Mouse (Mus musculus) testis, adult 2 months (tissue): ENCODE data around the gene Aoc2. TPM values are rescaled to one million over a fixed set of nuclear protein-coding genes. Genes with fewer than 3 reads are reported as not detected.
"Not testable (repeated sequence)": the region's sequence is repeated elsewhere in the genome, so short reads cannot be mapped to it uniquely, and the experiment has no call there.

Experiments
- H3K27ac ChIP-seq: fragments of 200-500 bp; 2 replicates; pipeline ENCODE4 v1.5.1; 2012; ENCODE audit warnings: low read depth, low read length; ENCODE audit not compliant: control insufficient read depth, insufficient read depth
- H3K27me3 ChIP-seq: fragments of 200-500 bp; 2 replicates; pipeline ENCODE4 v1.6.1; 2012; ENCODE audit warnings: mild to moderate bottlenecking, low read length, moderate library complexity; ENCODE audit not compliant: control insufficient read depth, insufficient read depth
- H3K36me3 ChIP-seq: fragments of 200-500 bp; 2 replicates; pipeline ENCODE4 v1.6.1; 2012; ENCODE audit warnings: mild to moderate bottlenecking, low read length; ENCODE audit not compliant: control insufficient read depth, insufficient read depth
- H3K4me1 ChIP-seq: fragments of 200-500 bp; 2 replicates; pipeline ENCODE4 v1.6.1; 2012; ENCODE audit warnings: low read length; ENCODE audit not compliant: control insufficient read depth, insufficient read depth
- H3K4me3 ChIP-seq: fragments of 200-500 bp; 2 replicates; pipeline ENCODE4 v1.5.1; 2012; ENCODE audit warnings: low read depth, mild to moderate bottlenecking, low read length, moderate library complexity, mixed read lengths; ENCODE audit not compliant: control insufficient read depth
- CTCF ChIP-seq: fragments of 200-500 bp; IDR thresholded peaks from 2 replicates; pipeline ENCODE4 v1.5.1; 2012; ENCODE audit warnings: low read depth, mild to moderate bottlenecking, inconsistent platforms, low read length, moderate library complexity; ENCODE audit not compliant: control insufficient read depth, insufficient read depth, insufficient replicate concordance
- POLR2A ChIP-seq: fragments of 200-500 bp; IDR thresholded peaks from 2 replicates; pipeline ENCODE4 v1.6.1; 2012; ENCODE audit warnings: low read depth, mild to moderate bottlenecking, inconsistent platforms, low read length, moderate library complexity; ENCODE audit not compliant: control insufficient read depth
- polyA plus RNA-seq: library from polyadenylated mRNA; depleted of rRNA; stranded (reverse); fragments of >200 nt; gene quantifications from 2 replicates; pipeline ENCODE4 v1.2.3, GENCODE M21; 2012

Gene Aoc2
- polyA plus RNA-seq, 1 experiment, result 4.7 TPM

DNA sequence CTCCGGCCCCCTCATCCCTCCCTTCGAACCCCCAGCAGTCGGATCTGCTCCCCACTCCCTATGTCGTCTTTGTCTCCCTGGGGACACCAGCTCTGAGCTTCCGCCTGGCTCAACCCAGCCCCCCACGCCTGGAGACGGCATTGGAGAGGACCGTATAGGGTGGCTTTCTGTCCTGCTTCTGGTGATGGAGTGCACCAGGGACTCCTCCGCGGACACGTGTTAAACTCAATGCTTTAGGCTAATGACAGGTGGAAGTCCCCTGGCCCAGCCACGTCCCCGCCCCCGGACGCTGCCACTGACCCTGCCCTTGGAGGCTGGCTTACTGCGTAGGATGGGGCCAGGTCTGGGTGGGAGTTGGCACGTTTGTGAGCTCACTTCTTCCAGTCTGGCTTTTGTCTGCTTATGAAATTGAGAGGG is 8.4 kb upstream of the Aoc2 start:
- H3K4me3 ChIP-seq, result peak overlapping the region; percentile 100
- H3K4me1 ChIP-seq, result peaks cover 6% of the 10 kb centered on the region
- TF ChIP-seq CTCF, result no peak
- peak; percentile 70; the same call in 1 of the 2 replicates for TF ChIP-seq POLR2A
- H3K27me3 ChIP-seq, result no peaks in the 10 kb centered on the region
- H3K36me3 ChIP-seq, result peaks cover 1% of the 10 kb centered on the region; the same call in 1 of the 2 replicates
- H3K27ac ChIP-seq, result peak overlapping the region; percentile 99

DNA sequence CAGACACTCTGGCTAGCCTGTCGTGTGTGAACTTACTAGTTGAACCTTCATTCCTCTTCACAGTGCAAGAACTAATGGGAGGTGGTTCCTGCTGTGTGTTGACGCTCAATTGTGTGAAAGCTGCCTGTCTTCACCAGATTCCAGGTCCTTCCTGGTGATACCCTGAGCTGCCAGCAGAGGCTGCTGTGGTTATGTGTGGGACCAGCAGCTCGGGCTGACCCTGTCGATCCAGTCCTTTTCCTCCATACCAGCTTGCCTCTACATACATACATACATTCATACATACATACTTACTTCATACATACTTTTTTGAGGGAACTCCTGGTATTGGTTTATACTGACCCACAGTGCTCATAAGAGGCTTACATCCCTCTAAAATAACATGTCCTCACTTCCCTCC is 1.3 kb upstream of the Aoc2 start:
- Histone ChIP-seq H3K36me3 (no peaks in the 10 kb centered on the region; the same call in 1 of the 2 replicates), H3K27me3 (no peaks in the 10 kb centered on the region), H3K4me3 (no peak overlapping the region), H3K27ac (no peak overlapping the region), H3K4me1 (no peaks in the 10 kb centered on the region)
- TF ChIP-seq CTCF (peak; percentile 79; the same call in 1 of the 2 replicates), POLR2A (no peak)

DNA sequence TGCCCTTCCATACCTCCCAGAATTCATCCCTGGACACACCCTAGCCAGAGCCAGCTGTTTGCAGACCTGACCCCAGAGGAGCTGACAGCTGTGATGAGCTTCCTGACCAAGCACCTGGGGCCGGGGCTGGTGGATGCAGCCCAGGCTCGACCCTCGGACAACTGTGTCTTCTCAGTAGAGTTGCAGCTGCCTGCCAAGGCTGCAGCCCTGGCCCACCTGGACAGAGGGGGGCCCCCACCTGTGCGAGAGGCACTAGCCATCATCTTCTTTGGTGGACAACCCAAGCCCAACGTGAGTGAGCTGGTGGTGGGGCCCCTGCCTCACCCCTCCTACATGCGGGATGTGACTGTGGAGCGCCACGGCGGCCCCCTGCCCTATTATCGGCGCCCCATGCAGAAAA is 338 bp downstream of the Aoc2 start:
- H3K27ac ChIP-seq, H3K4me1 ChIP-seq, H3K4me3 ChIP-seq, H3K27me3 ChIP-seq, H3K36me3 ChIP-seq: not testable (repeated sequence)

DNA sequence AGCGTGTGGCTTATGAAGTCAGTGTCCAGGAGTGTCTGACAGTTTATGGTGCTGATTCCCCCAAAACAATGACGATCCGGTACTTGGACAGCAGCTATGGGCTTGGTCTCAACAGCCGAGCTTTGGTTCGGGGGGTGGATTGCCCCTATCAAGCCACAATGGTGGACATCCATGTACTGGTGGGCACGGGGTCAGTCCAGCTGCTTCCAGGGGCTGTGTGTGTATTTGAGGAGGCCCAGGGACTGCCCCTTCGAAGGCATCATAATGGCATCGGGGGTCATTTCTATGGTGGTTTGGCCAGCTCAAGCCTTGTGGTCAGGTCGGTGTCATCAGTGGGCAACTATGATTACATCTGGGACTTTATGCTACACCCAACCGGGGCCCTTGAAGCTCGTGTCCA is 1.3 kb downstream of the Aoc2 start:
- Histone ChIP-seq H3K4me3 (peak overlapping the region; percentile 40), H3K4me1 (no peaks in the 10 kb centered on the region), H3K27me3 (no peaks in the 10 kb centered on the region), H3K36me3 (no peaks in the 10 kb centered on the region; the same call in 1 of the 2 replicates), H3K27ac (no peak overlapping the region)
- TF ChIP-seq CTCF, result no peak
- peak; percentile 22; the same call in 1 of the 2 replicates for TF ChIP-seq POLR2A

DNA sequence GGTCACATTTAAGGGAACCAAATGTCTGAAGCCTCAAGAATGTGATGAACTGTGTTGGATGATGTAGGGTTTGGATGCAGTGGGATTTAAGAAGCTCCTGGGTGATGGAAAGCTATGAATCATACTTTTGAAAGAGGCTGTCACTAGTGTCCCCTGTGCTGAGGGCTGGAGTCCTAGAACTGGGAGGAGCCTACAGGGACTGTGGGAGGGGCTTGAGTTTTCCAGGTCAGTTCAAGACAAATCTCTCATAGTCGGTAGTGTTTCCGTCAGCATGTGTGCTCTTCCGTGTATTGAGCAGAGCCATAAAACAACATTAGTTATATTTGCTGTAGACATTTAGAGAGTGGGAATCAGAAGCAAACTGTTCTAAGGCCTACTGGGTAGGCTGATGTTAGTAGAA is 2.4 kb downstream of the Aoc2 start:
- Histone ChIP-seq H3K4me3 (no peak overlapping the region), H3K36me3 (no peaks in the 10 kb centered on the region; the same call in 1 of the 2 replicates), H3K27ac (no peak overlapping the region), H3K4me1 (no peaks in the 10 kb centered on the region), H3K27me3 (no peaks in the 10 kb centered on the region)
- TF ChIP-seq POLR2A (no peak), CTCF (no peak)

DNA sequence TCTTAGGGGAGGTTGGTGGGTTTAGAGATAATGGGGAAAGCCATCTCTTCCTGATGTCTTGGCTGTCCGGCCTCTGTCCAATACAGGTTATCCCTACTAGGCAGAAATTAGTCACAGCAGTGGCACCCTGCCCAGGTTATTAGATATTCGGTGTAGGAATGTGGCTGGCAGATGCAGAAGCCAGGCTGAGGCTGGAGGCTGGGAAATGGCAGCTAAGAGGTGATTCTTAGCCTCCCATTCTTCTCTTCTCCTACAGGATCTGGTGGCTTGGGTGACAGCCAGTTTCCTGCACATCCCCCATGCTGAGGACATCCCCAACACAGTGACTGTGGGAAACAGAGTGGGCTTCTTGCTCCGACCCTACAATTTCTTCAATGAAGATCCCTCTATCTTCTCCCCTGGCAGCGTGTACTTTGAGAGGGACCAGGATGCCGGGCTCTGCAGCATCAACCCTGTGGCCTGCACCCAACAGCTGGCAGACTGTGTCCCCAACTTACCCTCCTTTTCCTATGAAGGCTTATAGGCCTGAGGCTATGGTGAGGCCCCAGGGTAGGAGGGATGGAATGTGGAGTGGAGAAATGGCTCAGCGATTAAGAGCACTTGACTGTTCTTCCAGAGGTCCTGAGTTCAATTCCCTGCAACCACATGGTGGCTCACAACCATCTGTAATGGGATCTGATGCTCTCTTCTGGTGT is 4.2 kb downstream of the Aoc2 start:
- H3K27me3 ChIP-seq, result no peaks in the 10 kb centered on the region
- TF ChIP-seq CTCF, result no peak
- no peak for TF ChIP-seq POLR2A
- H3K4me1 ChIP-seq, result no peaks in the 10 kb centered on the region
- no peaks in the 10 kb centered on the region for H3K36me3 ChIP-seq
- H3K27ac ChIP-seq, result no peak overlapping the region
- H3K4me3 ChIP-seq, result no peak overlapping the region

DNA sequence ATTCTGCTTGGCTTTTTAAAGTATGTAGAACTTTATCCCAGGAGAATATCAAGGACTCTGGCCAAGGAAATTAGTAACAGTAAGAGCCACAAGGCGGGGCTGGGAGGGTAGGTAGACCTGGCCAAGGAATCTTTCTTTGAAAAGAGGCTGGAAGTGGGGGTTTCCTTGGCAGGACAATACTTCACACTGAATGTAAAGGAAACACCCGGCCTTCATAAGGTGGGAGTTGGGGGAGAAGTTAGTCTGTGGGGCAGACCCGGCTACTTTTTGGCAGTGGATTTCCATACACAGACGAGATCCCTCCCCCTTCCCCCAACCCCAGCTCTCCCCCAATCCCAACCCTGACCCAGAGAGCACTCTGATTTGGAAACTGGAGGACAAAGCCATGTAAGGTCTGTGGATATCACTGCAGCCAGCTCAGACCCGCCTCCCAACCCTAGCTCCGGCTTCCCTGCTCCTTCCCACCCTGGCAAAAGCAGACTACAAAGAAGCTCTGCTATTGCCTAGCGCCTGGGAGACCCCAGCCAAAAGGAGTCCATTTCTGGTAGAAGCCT is 5.6 kb downstream of the Aoc2 start, which contains the start of gene Aoc3:
Aoc3 (plus strand) TSS at position 235 of the 554 bp plus-strand sequence.
- peak within 1 kb of the TSS; percentile 68 for H3K27ac ChIP-seq
- H3K4me1 ChIP-seq, result no peaks in the 10 kb centered on the region; the same call in 1 of the 2 replicates
- TF ChIP-seq CTCF, result no peak
- TF ChIP-seq POLR2A, result no peak
- no peaks in the 10 kb centered on the region for H3K36me3 ChIP-seq
- peak within 1 kb of the TSS; percentile 44 for H3K4me3 ChIP-seq
- no peaks in the 10 kb centered on the region for H3K27me3 ChIP-seq

DNA sequence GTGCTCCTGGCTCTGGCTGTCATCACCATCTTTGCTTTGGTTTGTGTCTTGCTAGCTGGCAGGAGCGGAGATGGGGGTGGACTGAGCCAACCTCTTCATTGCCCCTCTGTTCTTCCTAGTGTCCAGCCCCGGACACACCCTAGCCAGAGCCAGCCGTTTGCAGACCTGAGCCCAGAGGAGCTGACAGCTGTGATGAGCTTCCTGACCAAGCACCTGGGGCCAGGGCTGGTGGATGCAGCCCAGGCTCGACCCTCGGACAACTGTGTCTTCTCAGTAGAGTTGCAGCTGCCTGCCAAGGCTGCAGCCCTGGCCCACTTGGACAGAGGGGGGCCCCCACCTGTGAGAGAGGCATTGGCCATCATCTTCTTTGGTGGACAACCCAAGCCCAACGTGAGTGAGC is 6.1 kb downstream of the Aoc2 start:
- H3K27me3 ChIP-seq, H3K4me1 ChIP-seq, H3K36me3 ChIP-seq: not testable (repeated sequence)
- H3K27ac ChIP-seq, result peak overlapping the region; percentile 68
- peak overlapping the region; percentile 41 for H3K4me3 ChIP-seq
